Mouse (Mus musculus) ovary, postnatal 10 days (tissue): ENCODE measurements around the gene Chil1.

Source experiments
- DNase-seq: peaks from one replicate; pipeline ENCODE4 v3.0.0; 2022; ENCODE audit warnings: low spot score

The Chil1 gene

DNA sequence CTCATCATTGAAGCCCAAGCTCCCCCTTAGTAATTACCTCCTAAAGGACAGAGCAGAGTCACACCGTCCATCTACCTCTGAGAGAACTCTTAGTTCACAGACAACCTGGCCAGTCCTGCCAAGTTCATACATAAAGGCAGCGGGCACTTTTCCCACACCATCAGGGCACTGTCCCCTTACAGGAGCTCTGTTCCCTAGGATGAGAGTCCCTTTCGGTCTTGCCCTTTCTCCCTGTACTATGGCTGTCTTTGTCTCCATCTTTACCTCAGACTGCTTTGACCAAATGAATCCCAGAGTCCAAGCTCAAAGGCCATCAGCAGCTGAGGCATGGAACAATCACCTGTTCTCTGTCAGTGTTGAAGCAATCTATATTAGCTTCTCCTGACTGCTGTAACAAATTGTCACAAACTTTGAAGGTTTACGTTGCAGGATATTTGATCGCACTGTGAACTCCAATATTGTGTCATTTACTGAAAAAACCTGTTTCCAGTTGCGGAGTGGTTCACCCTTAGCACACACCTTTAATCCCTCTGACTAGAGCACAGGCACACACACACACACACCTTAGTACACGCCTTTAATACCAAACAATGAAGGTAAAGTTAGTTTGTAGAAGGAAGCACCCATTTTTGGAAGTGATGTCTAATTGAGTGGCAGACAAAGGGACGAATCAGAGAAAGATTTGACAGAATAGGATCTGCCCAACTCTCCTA, 12.8 kb upstream of the Chil1 start:
- DNase-seq, result no peak

- DNase-seq, result no peak
Observed at GRCm38 (mm10) chr1:134173081-134173480, 8.9 kb upstream of the Chil1 start.

- DNase-seq, result no peak
Observed at GRCm38 (mm10) chr1:134177976-134178375, 4.0 kb upstream of the Chil1 start.

DNA sequence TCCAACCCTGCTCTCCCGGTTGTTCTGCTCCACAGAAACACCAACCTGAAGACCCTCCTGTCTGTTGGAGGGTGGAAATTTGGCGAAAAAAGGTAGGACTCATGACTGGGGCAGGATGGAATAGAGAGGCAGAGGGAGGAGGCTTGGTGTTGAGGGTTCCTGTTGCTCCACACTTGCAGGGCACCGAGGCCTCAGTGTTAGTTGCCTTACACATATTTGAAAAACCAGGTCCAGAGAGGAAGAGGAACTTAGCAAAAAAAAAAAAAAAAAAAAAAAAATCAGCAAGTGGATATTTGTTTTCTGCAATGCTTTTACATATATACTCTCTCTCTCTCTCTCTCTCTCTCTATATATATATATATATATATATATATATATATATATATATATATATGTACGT, 2.1 kb downstream of the Chil1 start:
- no peak for DNase-seq

- no peak for DNase-seq
Observed at GRCm38 (mm10) chr1:134188217-134188616, 6.2 kb downstream of the Chil1 start.

- DNase-seq, result no peak
Observed at GRCm38 (mm10) chr1:134188989-134189729, 7.2 kb downstream of the Chil1 start.

DNA sequence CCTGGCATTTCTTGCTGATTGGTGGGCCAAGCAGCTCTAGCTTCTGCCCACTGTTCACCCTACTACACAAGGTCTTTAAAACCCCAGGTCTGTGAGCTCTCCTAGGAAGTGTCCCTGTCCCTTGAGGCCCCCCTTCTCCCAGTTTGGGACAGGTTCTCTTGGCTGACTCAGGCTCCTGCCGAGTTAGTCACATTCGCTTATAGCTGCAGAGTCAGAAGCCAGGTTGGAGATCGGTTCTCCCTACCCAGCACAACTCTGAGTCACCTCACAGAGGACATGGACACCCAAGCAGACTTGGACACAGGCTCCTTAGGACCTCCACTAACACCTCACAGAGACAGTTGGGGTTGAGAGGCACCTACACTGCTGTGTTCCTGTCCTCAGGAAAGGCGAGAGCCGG, 9.2 kb downstream of the Chil1 start:
- DNase-seq, result no peak

GRCm38 (mm10) chr1:134192024-134192423, 10.0 kb downstream of the Chil1 start:
- DNase-seq, result no peak

GRCm38 (mm10) chr1:134193126-134193525, 11.2 kb downstream of the Chil1 start, which contains the start of gene Mybph:
Gene Mybph, plus strand, starts transcription at chr1:134193448.
- DNase-seq, result no peak

DNA sequence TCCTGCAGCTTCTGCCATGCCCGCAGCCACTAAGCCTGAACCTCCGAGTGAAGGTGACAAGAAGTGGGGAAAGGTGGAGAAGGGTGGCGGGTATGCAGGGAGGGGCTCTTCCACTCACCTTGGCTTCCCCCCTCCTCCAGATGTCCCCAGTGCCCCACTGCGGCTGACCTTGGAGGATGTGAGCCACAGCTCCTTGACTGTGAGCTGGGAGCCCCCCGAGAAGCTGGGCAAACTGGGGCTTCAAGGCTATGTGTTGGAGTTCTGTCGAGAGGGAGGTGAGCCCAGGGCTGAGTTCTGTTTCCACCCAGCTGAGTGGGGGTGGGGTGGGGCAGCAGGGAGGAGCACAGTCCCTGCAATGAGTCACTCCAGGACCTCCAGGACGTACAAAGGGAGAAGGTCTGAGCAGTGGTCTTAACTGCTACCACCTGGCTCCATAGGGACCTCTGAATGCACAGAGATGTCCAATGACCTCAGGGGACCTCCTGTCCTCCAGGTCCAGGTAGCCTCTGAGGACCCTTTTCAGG, 11.8 kb downstream of the Chil1 start:
- DNase-seq, result no peak

- DNase-seq, result no peak
Observed at GRCm38 (mm10) chr1:134194298-134195022, 12.5 kb downstream of the Chil1 start.

DNA sequence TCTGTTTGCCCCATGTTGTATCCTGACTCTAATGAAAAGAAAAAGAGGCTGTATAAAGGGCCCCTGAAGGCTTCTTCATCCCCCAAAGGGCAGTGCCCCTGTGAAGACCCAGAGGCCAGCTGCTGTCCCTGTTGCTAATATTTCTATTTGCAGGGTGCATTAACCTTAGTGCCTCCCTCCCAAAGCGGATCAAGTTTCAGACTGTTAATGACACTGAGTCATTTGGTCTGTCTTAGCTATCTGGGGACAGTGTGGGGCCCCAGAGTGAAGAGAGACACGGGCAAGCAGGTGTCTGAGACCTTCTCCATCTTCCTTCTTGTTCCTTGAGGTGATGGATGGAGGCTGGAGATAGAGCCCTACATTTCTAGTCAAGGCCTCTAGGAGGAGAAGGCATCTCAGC, 13.1 kb downstream of the Chil1 start:
- no peak for DNase-seq

DNA sequence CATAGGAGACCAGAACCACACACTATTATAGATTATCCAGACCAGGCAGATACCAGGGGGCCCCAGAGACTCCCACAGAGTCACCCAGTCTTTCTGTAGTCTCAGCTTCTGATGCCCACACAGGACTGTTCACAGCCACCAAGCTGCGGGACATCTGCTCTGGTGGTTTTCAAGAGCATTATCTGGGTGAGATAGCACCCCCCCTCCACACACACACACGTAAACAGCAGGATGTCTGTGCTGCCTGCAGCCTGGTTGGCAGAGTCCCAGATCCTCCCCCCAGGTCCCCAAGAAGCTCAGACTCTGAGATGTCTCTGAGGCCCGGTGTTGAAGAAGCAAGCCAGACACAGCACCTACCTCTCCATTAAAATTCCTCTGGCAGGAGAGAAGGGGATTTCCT, 13.6 kb downstream of the Chil1 start:
- DNase-seq, result no peak

DNA sequence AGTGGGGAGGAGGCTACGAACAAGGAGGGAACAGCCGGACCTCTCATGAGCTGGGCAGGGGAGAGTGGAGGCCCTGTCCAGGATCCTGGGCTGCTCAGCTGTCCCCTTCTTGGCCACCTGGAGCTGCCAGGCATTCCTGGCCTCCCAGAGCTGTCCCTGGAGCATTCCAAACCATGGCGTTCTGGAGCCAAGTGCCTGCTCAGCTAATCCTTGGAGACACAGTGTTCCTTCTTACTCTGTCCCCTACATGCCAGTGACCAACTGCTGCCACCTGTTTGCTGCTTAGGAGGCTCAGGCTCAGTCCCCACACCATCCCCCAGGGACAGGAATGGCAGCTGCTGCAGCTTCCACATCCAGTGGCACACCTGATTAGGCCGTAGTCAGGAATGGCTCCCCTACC, 14.0 kb downstream of the Chil1 start:
- no peak for DNase-seq

GRCm38 (mm10) chr1:134196386-134196785, 14.4 kb downstream of the Chil1 start:
- DNase-seq, result peak; percentile 44

DNA sequence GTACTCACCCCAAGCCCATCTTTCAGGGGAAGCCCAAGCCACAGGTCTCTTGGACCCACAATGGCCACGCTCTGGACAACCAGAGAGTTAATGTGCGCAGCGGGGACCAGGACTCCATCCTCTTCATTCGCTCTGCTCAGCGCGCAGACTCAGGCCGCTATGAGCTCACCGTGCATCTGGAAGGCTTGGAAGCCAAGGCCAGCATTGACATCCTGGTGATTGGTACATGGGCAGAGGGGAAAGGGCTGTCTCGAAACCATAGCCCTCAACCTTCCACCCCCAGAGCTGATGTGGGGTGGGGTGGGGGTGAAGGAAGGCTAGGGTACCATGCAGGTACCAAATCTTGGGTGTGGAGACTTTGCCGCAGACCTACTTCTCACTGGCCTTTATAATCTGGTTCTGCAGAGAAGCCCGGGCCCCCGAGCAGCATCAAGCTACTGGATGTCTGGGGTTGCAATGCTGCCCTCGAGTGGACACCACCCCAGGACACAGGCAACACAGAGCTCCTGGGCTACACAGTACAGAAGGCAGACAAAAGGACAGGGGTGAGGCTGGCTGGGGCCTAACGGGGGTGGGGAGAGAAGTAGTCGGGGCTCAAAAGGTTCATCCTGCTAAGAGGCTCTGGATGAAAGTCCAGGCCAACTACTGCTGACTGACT, 15.5 kb downstream of the Chil1 start:
- no peak for DNase-seq

GRCm38 (mm10) chr1:134198197-134198995, 16.4 kb downstream of the Chil1 start:
- DNase-seq, result no peak

DNA sequence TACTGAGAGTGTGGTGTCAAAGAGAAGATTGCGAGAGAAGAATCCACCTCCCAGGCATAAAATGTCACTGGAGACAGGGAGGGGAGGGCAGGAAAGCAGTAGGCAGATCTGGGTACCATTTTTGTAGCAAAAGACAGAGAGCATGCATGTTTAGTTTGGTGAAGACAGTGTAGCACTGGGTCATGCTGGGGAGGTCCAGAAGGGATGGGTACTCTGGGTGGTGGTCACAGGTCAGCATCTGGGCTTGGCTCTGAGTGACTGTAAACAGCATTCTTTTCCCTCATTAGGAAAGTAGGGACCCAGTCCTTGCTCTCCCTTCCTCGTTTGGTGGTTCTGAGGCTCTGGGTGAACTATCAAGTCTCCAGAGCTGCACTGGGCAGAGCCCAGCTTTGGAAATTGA, 18.5 kb downstream of the Chil1 start:
- DNase-seq, result no peak

- no peak for DNase-seq
Observed at GRCm38 (mm10) chr1:134200998-134201686, 19.2 kb downstream of the Chil1 start.

DNA sequence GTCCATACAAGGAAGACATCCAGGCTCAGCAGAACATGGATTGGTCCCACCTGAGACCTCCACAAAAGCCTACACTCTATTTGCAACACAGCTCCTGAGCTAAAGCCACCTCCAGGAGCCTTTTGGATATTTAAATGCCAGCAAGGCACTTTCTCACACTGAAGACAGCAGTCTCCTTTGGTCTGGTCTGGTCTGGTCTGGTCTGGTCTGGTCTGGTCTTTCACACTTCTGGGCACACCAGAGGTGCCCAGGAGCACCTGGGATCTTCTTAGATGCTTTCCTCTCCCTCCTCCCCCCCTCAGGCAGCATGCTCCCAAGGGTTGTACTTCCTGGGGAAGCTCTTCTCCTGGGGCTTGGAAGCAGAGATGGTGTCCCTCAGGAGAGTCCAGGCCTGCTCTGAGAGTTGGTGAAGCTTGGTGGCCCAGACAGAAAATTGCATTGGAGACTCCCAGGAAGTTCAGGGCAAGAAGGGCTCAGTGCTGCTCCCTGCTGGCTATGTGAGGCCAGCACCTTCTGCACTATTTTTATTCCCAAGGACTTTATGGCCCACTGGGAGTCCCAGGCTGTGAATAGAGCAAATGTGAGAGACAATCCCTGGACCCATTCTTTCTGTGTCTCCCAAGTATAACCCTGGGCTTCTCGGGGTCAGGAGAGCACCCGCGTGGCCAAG, 19.9 kb downstream of the Chil1 start:
- no peak for DNase-seq
